Mouse (Mus musculus): ENCODE measurements at regions not wholly inside any gene's neighbourhood (a gene's known extent, or its start where the extent isn't known, plus 50 kb on each side); places are given as distances from the start of the nearest gene placed in this dataset.

GRCm38 (mm10) chr12:28150759-28151158 lies 401.4 kb downstream of the Dcdc2c start:
- Histone ChIP-seq H3K27ac (ENCODE audit: low read length) (no peak overlapping the region), H3K9ac (ENCODE audit: low read length) (no peak overlapping the region), H3K9me3 (replicated peaks; ENCODE audit: control insufficient read depth, low read length) (no peaks in the 10 kb centered on the region), H3K4me3 (ENCODE audit: low read length) (no peak overlapping the region), H3K4me1 (ENCODE audit: control insufficient read depth, insufficient read depth, low read length) (no peaks in the 10 kb centered on the region), H3K4me2 (ENCODE audit: low read depth, low read length) (no peak overlapping the region), H3K27me3 (ENCODE audit: control insufficient read depth, insufficient read depth, low read length) (no peaks in the 10 kb centered on the region), H3K36me3 (ENCODE audit: control insufficient read depth, insufficient read depth) (no peaks in the 10 kb centered on the region)
- no peak for ATAC-seq (replicated peaks; ENCODE audit: extremely low read depth, insufficient read depth, low FRiP score)
- WGBS: 71% methylated on average over 4 of the region's 4 CpGs

DNA sequence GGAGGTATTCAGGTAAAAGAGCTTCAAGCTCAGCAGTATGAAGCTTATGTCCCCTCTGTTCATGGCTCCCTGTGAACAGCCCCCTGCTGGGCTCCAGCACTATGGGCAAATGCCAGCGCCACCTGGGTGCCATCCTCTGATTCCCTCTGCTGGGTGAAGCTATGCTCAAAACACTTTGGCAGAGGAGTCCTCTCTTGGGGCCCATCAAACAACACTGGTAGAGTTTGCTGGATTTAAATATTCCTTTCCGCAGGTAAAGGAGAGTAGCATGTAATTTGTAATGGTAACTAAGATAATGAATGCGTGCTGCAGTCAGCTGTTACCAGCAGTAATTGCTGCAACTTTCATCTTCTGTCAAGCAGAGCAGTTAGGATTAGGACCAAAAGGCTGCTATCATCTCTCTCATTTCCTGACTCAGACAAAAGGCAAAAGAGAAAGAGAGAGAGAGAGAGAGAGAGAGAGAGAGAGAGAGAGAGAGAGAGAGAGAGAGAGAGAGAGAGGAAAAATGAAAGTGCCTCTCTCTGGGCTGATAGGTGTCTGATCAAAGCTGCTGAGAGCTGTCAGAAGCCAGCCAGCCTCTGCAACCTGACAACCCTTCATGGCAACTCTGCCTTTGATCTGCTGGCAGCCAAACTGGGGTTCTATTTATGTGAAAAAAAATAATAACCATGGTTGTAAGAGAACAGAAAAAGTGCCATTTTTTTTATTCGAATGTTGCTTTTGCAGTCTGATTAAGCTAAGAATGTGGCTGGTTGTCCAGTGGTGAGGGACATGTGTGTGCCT lies 416.2 kb downstream of the Dcdc2c start:
- 55% methylated on average over 4 of the region's 4 CpGs for WGBS
- no peak for ATAC-seq (replicated peaks; ENCODE audit: extremely low read depth, insufficient read depth, low FRiP score)

GRCm38 (mm10) chr12:28122766-28123165 lies 429.4 kb downstream of the Dcdc2c start:
- Histone ChIP-seq H3K27ac (ENCODE audit: low read length) (no peak overlapping the region), H3K4me3 (ENCODE audit: low read length) (no peak overlapping the region), H3K4me2 (ENCODE audit: low read depth, low read length) (no peak overlapping the region), H3K9ac (ENCODE audit: low read length) (no peak overlapping the region), H3K27me3 (ENCODE audit: control insufficient read depth, insufficient read depth, low read length) (no peaks in the 10 kb centered on the region), H3K4me1 (ENCODE audit: control insufficient read depth, insufficient read depth, low read length) (no peaks in the 10 kb centered on the region), H3K9me3 (replicated peaks; ENCODE audit: control insufficient read depth, low read length) (no peaks in the 10 kb centered on the region), H3K36me3 (ENCODE audit: control insufficient read depth, insufficient read depth) (no peaks in the 10 kb centered on the region)
- ATAC-seq (replicated peaks; ENCODE audit: extremely low read depth, insufficient read depth, low FRiP score): no peak
- 50% methylated on average over 9 of the region's 9 CpGs for WGBS

More for the DNA sequence above, 416.2 kb downstream of the Dcdc2c start:
- Histone ChIP-seq H3K9ac (ENCODE audit: low read length) (no peak overlapping the region), H3K4me3 (ENCODE audit: low read length) (no peak overlapping the region), H3K27ac (ENCODE audit: low read length) (no peak overlapping the region), H3K4me2 (ENCODE audit: low read depth, low read length) (no peak overlapping the region), H3K4me1 (ENCODE audit: control insufficient read depth, insufficient read depth, low read length) (no peaks in the 10 kb centered on the region), H3K9me3 (replicated peaks; ENCODE audit: control insufficient read depth, low read length) (no peaks in the 10 kb centered on the region), H3K27me3 (ENCODE audit: control insufficient read depth, insufficient read depth, low read length) (no peaks in the 10 kb centered on the region), H3K36me3 (ENCODE audit: control insufficient read depth, insufficient read depth) (no peaks in the 10 kb centered on the region)

DNA sequence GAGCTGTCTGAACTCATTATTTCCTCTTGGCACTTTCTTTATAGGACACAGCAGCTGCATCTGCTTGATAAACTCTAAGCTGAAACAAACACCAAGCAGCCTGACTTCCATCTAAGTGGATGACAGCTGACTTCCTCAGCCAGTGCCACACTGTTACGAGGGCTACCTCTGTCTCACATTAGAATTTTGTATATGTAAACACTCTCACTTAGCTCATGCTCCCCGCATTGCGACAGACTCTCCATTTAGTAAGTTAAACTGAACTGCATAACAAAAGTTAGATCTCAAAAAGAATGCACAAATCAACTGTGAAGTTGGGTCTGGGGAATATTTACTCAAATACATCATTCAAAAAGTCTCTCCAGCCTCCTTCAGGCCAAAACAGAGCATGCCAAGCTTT lies 432.1 kb downstream of the Dcdc2c start:
- Histone ChIP-seq H3K4me2 (ENCODE audit: low read depth, low read length) (no peak overlapping the region), H3K27ac (ENCODE audit: low read length) (no peak overlapping the region), H3K27me3 (ENCODE audit: control insufficient read depth, insufficient read depth, low read length) (no peaks in the 10 kb centered on the region), H3K4me1 (ENCODE audit: control insufficient read depth, insufficient read depth, low read length) (no peaks in the 10 kb centered on the region), H3K4me3 (ENCODE audit: low read length) (no peak overlapping the region), H3K9ac (ENCODE audit: low read length) (no peak overlapping the region), H3K36me3 (ENCODE audit: control insufficient read depth, insufficient read depth) (no peaks in the 10 kb centered on the region), H3K9me3 (replicated peaks; ENCODE audit: control insufficient read depth, low read length) (no peaks in the 10 kb centered on the region)
- no peak for ATAC-seq (replicated peaks; ENCODE audit: extremely low read depth, insufficient read depth, low FRiP score)
- WGBS: 48% methylated on average over 3 of the region's 3 CpGs

GRCm38 (mm10) chr12:28090673-28091072 lies 461.5 kb downstream of the Dcdc2c start:
- Histone ChIP-seq H3K4me1 (ENCODE audit: control insufficient read depth, insufficient read depth, low read length) (peaks cover 4% of the 10 kb centered on the region; the same call in 1 of the 2 replicates), H3K4me2 (ENCODE audit: low read depth, low read length) (no peak overlapping the region), H3K9me3 (replicated peaks; ENCODE audit: control insufficient read depth, low read length) (no peaks in the 10 kb centered on the region), H3K27ac (ENCODE audit: low read length) (no peak overlapping the region), H3K9ac (ENCODE audit: low read length) (no peak overlapping the region), H3K4me3 (ENCODE audit: low read length) (no peak overlapping the region), H3K27me3 (ENCODE audit: control insufficient read depth, insufficient read depth, low read length) (no peaks in the 10 kb centered on the region), H3K36me3 (ENCODE audit: control insufficient read depth, insufficient read depth) (no peaks in the 10 kb centered on the region)
- 70% methylated on average over 6 of the region's 6 CpGs for WGBS
- ATAC-seq (replicated peaks; ENCODE audit: extremely low read depth, insufficient read depth, low FRiP score): no peak

DNA sequence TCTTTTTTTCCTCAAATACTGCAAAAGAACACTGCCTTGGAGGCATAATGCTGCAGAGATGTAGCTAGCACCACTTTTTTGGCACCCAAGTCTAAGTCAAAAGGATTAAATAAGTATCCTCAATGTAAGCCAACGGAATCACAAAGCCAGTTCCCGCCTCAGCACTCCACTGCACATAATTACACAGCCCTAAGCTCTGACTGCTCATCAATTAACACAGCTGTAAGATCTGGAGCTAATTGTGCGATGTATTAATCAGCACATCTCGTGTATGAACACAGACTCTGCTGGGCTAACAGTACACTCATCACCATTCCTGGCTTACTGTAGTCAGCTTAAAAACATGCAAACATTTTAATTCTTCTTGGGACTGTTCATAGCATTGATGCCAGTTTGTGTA lies 466.7 kb downstream of the Dcdc2c start:
- H3K4me2 ChIP-seq (ENCODE audit: low read depth, low read length): no peak overlapping the region
- H3K27me3 ChIP-seq (ENCODE audit: control insufficient read depth, insufficient read depth, low read length): no peaks in the 10 kb centered on the region
- no peak overlapping the region for H3K4me3 ChIP-seq (ENCODE audit: low read length)
- no peak overlapping the region for H3K27ac ChIP-seq (ENCODE audit: low read length)
- WGBS: 79% methylated on average over 4 of the region's 4 CpGs
- H3K4me1 ChIP-seq (ENCODE audit: control insufficient read depth, insufficient read depth, low read length): peaks cover 4% of the 10 kb centered on the region; the same call in 1 of the 2 replicates
- no peaks in the 10 kb centered on the region for H3K36me3 ChIP-seq (ENCODE audit: control insufficient read depth, insufficient read depth)
- no peaks in the 10 kb centered on the region for H3K9me3 ChIP-seq (replicated peaks; ENCODE audit: control insufficient read depth, low read length)
- no peak for ATAC-seq (replicated peaks; ENCODE audit: extremely low read depth, insufficient read depth, low FRiP score)
- H3K9ac ChIP-seq (ENCODE audit: low read length): no peak overlapping the region

DNA sequence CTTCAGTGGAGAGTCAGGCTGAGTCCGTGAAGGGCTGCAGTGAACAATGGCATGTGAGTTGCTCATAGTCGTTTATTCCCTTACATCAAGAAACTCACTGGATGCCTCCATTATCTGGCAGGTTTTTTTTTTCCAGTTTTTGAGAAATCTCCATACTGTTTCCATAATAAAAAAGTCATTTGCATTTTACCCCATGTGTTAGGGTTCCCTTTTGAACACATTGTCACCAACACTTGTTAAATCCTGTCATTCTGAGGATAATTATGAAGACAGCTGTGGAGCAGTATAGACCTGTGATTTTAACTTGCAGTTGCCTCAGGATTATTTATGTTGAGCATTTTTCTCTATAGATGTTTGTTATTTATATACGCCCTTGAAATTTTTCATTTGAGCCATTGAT lies 475.6 kb downstream of the Dcdc2c start:
- ATAC-seq (replicated peaks; ENCODE audit: extremely low read depth, insufficient read depth, low FRiP score): no peak
- Histone ChIP-seq H3K4me2 (ENCODE audit: low read depth, low read length) (no peak overlapping the region), H3K9ac (ENCODE audit: low read length) (no peak overlapping the region), H3K36me3 (ENCODE audit: control insufficient read depth, insufficient read depth) (no peaks in the 10 kb centered on the region), H3K27ac (ENCODE audit: low read length) (no peak overlapping the region), H3K4me3 (ENCODE audit: low read length) (no peak overlapping the region), H3K27me3 (ENCODE audit: control insufficient read depth, insufficient read depth, low read length) (no peaks in the 10 kb centered on the region), H3K4me1 (ENCODE audit: control insufficient read depth, insufficient read depth, low read length) (no peaks in the 10 kb centered on the region), H3K9me3 (replicated peaks; ENCODE audit: control insufficient read depth, low read length) (no peaks in the 10 kb centered on the region)
- WGBS: 83% methylated on average over 3 of the region's 3 CpGs

- no peak overlapping the region for H3K4me2 ChIP-seq (ENCODE audit: low read depth, low read length)
- H3K9ac ChIP-seq (ENCODE audit: low read length): no peak overlapping the region
- no peak overlapping the region for H3K27ac ChIP-seq (ENCODE audit: low read length)
- ATAC-seq (replicated peaks; ENCODE audit: extremely low read depth, insufficient read depth, low FRiP score): no peak
- H3K4me3 ChIP-seq (ENCODE audit: low read length): no peak overlapping the region
- H3K36me3 ChIP-seq (ENCODE audit: control insufficient read depth, insufficient read depth): no peaks in the 10 kb centered on the region
- no peaks in the 10 kb centered on the region for H3K9me3 ChIP-seq (replicated peaks; ENCODE audit: control insufficient read depth, low read length)
- H3K27me3 ChIP-seq (ENCODE audit: control insufficient read depth, insufficient read depth, low read length): no peaks in the 10 kb centered on the region
- no peaks in the 10 kb centered on the region for H3K4me1 ChIP-seq (ENCODE audit: control insufficient read depth, insufficient read depth, low read length)
- 68% methylated on average over 2 of the region's 2 CpGs for WGBS
Measured at GRCm38 (mm10) chr12:28068584-28068983, 483.6 kb downstream of the Dcdc2c start.

DNA sequence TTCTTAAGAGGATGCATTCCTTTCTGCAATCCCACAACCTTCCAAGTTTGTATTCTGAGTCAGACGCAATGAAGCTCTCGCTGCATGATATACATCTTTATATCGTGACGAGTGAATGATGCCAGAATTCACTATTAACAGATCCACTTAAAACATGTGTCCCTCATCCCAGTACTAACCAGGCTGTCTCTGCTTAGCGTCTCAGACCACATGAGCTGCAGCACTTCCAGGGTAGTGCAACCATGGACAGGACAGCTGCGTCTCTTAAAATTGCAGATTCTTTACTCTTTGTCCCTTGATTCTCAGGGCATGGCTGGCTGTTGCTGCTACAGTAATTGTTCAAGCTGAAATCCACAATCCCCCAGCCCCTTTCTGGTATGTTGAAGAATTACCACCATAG lies 491.9 kb downstream of the Dcdc2c start:
- no peaks in the 10 kb centered on the region for H3K9me3 ChIP-seq (replicated peaks; ENCODE audit: control insufficient read depth, low read length)
- H3K27me3 ChIP-seq (ENCODE audit: control insufficient read depth, insufficient read depth, low read length): no peaks in the 10 kb centered on the region
- no peak overlapping the region for H3K4me3 ChIP-seq (ENCODE audit: low read length)
- H3K27ac ChIP-seq (ENCODE audit: low read length): no peak overlapping the region
- H3K9ac ChIP-seq (ENCODE audit: low read length): no peak overlapping the region
- no peaks in the 10 kb centered on the region for H3K4me1 ChIP-seq (ENCODE audit: control insufficient read depth, insufficient read depth, low read length)
- no peak overlapping the region for H3K4me2 ChIP-seq (ENCODE audit: low read depth, low read length)
- no peak for ATAC-seq (replicated peaks; ENCODE audit: extremely low read depth, insufficient read depth, low FRiP score)
- H3K36me3 ChIP-seq (ENCODE audit: control insufficient read depth, insufficient read depth): no peaks in the 10 kb centered on the region
- 53% methylated on average over 6 of the region's 6 CpGs for WGBS

Data from heart, embryonic 16.5 days (tissue).